Mouse (Mus musculus) limb, embryonic 12.5 days (tissue): ENCODE measurements around the gene Spen. TPM values are rescaled to one million over a fixed set of nuclear protein-coding genes. Genes with fewer than 3 reads are reported as not detected.
A peak's percentile ranks its signal among the peaks of the same experiment; 100 is the strongest.

Source experiments
- ATAC-seq: fragments of 200-750 bp; cut with Nextera tagmentation; 2 replicates; pipeline ENCODE4 v1.8.0; 2017; ENCODE audit warnings: low read depth, moderate TSS enrichment; ENCODE audit not compliant: insufficient number of reproducible peaks, insufficient read depth, low FRiP score, low TSS enrichment
- H3K27ac ChIP-seq: fragments of 300-500 bp; sonication (generic); 2 replicates; pipeline ENCODE4 v1.5.1; 2016; ENCODE audit warnings: mild to moderate bottlenecking, moderate library complexity
- H3K27me3 ChIP-seq: fragments of 300-500 bp; sonication (generic); 2 replicates; pipeline ENCODE4 v1.6.1; 2016; ENCODE audit warnings: mild to moderate bottlenecking, moderate library complexity
- H3K36me3 ChIP-seq: fragments of 300-500 bp; sonication (generic); 2 replicates; pipeline ENCODE4 v1.6.1; 2016; ENCODE audit warnings: mild to moderate bottlenecking, moderate library complexity
- H3K4me1 ChIP-seq: fragments of 300-500 bp; sonication (generic); replicated peaks from 2 replicates; pipeline ENCODE4 v1.6.1; 2016
- H3K4me2 ChIP-seq: fragments of 300-500 bp; sonication (generic); 2 replicates; pipeline ENCODE4 v1.6.1; 2016; ENCODE audit warnings: mild to moderate bottlenecking, moderate library complexity
- H3K4me3 ChIP-seq: fragments of 300-500 bp; sonication (generic); replicated peaks from 2 replicates; pipeline ENCODE4 v1.5.1; 2016; ENCODE audit warnings: mild to moderate bottlenecking
- H3K9ac ChIP-seq: fragments of 300-500 bp; sonication (generic); replicated peaks from 2 replicates; pipeline ENCODE4 v1.6.1; 2016; ENCODE audit warnings: mild to moderate bottlenecking, moderate library complexity
- H3K9me3 ChIP-seq: fragments of 300-500 bp; sonication (generic); 2 replicates; pipeline ENCODE4 v1.6.1; 2016; ENCODE audit warnings: mild to moderate bottlenecking, moderate library complexity
- WGBS: fragments of 180-500 bp; shearing (Covaris S2); methylation state at CpG from one replicate; pipeline ENCODE4 v1.1.7; 2016; 5-methylcytosine and 5-hydroxymethylcytosine counted together
- polyA plus RNA-seq: library from polyadenylated mRNA; unstranded; fragments of >200 nt; fragmentation: Nextera tagmentation; extraction: Ambion mirVana; gene quantifications from 2 replicates; pipeline ENCODE4 v1.2.1, GENCODE M21; 2016

The Spen gene
- polyA plus RNA-seq, 1 experiment from 2014 or later: 14.1 TPM

DNA sequence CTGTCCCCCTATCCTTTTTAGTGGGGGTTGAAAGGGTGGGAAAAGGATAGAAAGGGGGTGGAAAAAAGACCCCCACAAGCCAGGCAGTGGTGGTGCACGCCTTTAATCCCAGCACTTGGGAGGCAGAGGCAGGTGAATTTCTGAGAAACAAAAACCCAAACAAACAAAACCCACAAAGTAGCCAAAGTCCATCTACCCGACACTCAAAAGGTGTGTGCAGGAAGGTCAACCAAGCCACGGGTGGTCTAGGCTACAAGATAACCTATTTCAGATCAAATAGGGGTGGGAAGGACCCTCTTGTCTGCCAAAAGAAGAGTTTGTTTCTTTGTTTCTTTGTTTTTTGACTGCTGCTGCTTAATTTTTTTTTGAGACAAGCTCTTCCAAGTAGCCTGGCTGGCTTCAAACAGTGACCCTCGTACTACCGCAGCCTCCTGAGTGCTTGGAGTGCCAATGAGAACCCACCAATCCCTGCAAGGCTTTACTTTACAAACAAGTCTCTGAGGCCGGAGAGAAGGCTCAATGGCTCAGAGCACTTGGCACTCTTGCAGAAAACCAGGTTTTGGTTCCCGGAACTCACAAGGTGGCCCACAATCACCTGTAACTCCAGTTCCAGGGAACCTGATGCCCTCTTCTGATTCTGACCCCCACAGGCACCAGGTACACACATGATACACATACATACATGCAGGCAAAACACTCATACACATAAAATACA lies 11.3 kb downstream of the Spen start:
- no peak for ATAC-seq
- Histone ChIP-seq H3K36me3 (peaks cover 6% of the 10 kb centered on the region), H3K4me1 (0 out of 2 replicates have a peak, but pooled peaks cover 7% of the 10 kb centered on the region), H3K27ac (no peak overlapping the region), H3K9ac (no peak overlapping the region), H3K4me3 (no peak overlapping the region), H3K9me3 (no peaks in the 10 kb centered on the region), H3K4me2 (no peak overlapping the region), H3K27me3 (no peaks in the 10 kb centered on the region)
- WGBS: 81% methylated on average over 7 of the region's 7 CpGs

- Histone ChIP-seq H3K27me3 (no peaks in the 10 kb centered on the region), H3K4me3 (no peak overlapping the region), H3K36me3 (peaks cover 18% of the 10 kb centered on the region), H3K9me3 (no peaks in the 10 kb centered on the region), H3K4me1 (0 out of 2 replicates have a peak, but pooled peaks cover 7% of the 10 kb centered on the region), H3K4me2 (no peak overlapping the region), H3K9ac (no peak overlapping the region), H3K27ac (no peak overlapping the region)
- ATAC-seq: no peak
- 74% methylated on average over 2 of the region's 2 CpGs for WGBS
Observed at GRCm38 (mm10) chr4:141525940-141526339, 12.5 kb downstream of the Spen start.

DNA sequence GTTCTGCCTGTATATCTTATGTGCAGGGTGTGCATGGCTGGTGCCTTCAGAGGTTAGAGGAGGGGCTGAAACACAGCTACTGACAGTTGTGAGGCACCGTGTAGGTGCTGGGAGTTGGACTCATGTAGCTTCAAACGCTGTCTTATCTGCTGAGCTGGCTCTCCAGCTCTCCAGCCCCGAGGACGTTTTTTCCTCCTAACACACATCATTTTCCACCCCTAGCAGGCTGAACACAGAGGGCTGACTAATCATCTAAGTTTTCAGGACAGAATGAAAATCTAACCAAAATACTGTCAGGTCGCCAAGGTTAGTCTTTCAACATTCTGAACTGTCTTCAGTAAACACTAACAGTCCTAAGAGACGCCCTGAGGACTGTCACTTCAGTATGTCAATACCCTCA lies 13.7 kb downstream of the Spen start:
- no peak overlapping the region for H3K9ac ChIP-seq
- ATAC-seq: no peak
- no peak overlapping the region for H3K4me2 ChIP-seq
- H3K27me3 ChIP-seq: no peaks in the 10 kb centered on the region
- H3K9me3 ChIP-seq: no peaks in the 10 kb centered on the region
- no peak overlapping the region for H3K4me3 ChIP-seq
- H3K27ac ChIP-seq: no peak overlapping the region
- H3K4me1 ChIP-seq: 0 out of 2 replicates have a peak, but pooled peaks cover 7% of the 10 kb centered on the region
- H3K36me3 ChIP-seq: peaks cover 30% of the 10 kb centered on the region
- 72% methylated on average over 6 of the region's 6 CpGs for WGBS

- Histone ChIP-seq H3K4me2 (no peak overlapping the region), H3K27me3 (no peaks in the 10 kb centered on the region), H3K9me3 (no peaks in the 10 kb centered on the region), H3K27ac (no peak overlapping the region), H3K36me3 (peaks cover 36% of the 10 kb centered on the region), H3K4me1 (0 out of 2 replicates have a peak, but pooled peaks cover 7% of the 10 kb centered on the region), H3K9ac (no peak overlapping the region), H3K4me3 (no peak overlapping the region)
- no peak for ATAC-seq
- 81% methylated on average over 11 of the region's 11 CpGs for WGBS
Observed at GRCm38 (mm10) chr4:141523128-141523527, 15.3 kb downstream of the Spen start.

DNA sequence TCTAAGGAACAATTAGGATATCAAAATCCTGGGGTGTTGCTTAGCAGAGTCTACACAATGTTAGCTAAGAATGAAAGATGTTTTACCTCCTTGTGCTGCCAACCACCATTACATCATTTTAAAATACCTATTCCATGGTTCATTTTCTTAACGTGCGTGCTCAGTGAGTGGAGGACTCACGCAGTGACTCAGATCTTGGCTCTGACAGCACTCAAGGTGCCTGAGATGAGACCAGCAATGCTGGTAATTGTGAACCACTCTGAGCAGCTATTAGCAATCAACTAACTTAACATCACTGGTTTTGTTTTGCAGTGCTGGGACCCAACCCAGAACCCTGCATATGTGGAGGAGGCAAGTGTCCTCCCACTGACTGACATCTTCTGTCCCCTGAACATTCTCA lies 20.0 kb downstream of the Spen start:
- Histone ChIP-seq H3K4me2 (no peak overlapping the region), H3K27me3 (no peaks in the 10 kb centered on the region), H3K36me3 (peaks cover 69% of the 10 kb centered on the region), H3K4me3 (no peak overlapping the region), H3K9ac (no peak overlapping the region), H3K4me1 (0 out of 2 replicates have a peak, but pooled peaks cover 5% of the 10 kb centered on the region), H3K9me3 (no peaks in the 10 kb centered on the region), H3K27ac (no peak overlapping the region)
- WGBS: 88% methylated on average over 3 of the region's 3 CpGs
- no peak for ATAC-seq

GRCm38 (mm10) chr4:141514179-141514641 lies 24.2 kb downstream of the Spen start:
- Histone ChIP-seq H3K27ac (no peak overlapping the region), H3K27me3 (no peaks in the 10 kb centered on the region), H3K4me3 (no peak overlapping the region), H3K4me1 (no peaks in the 10 kb centered on the region), H3K4me2 (no peak overlapping the region), H3K9ac (no peak overlapping the region), H3K36me3 (peaks cover 45% of the 10 kb centered on the region), H3K9me3 (no peaks in the 10 kb centered on the region)
- no peak for ATAC-seq
- 74% methylated on average over 12 of the region's 12 CpGs for WGBS

- no peaks in the 10 kb centered on the region for H3K4me1 ChIP-seq
- H3K27me3 ChIP-seq: no peaks in the 10 kb centered on the region
- no peak overlapping the region for H3K9ac ChIP-seq
- H3K4me2 ChIP-seq: no peak overlapping the region
- no peak overlapping the region for H3K4me3 ChIP-seq
- peaks cover 27% of the 10 kb centered on the region for H3K36me3 ChIP-seq
- ATAC-seq: no peak
- H3K9me3 ChIP-seq: no peaks in the 10 kb centered on the region
- WGBS: 80% methylated on average over 6 of the region's 6 CpGs
- no peak overlapping the region for H3K27ac ChIP-seq
Observed at GRCm38 (mm10) chr4:141512145-141512544, 26.3 kb downstream of the Spen start.

- Histone ChIP-seq H3K9me3 (no peaks in the 10 kb centered on the region), H3K4me1 (peaks cover 11% of the 10 kb centered on the region), H3K36me3 (peaks cover 10% of the 10 kb centered on the region), H3K27ac (no peak overlapping the region), H3K4me3 (no peak overlapping the region), H3K9ac (no peak overlapping the region), H3K27me3 (no peaks in the 10 kb centered on the region), H3K4me2 (no peak overlapping the region)
- 85% methylated on average over 13 of the region's 13 CpGs for WGBS
- ATAC-seq: no peak
Observed at GRCm38 (mm10) chr4:141510457-141510856, 27.9 kb downstream of the Spen start.

DNA sequence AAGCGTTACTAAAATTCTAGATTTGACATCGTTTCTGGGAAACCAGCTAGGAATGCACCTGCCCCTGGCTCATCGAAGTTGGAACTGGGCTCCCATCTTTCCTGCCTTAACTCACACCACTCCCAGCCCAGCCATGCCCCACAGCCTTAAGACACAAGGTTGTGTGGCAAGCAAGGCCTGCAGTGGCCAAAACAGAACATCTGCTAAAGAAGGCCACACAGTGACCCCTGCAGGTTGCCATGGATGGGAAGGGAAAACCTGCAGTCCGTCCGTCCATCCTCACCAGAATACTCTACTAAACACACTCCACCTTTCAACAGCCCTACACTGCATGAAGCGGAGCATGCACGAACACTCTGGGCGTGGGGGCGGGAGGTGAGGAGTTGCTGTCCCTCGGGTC lies 31.5 kb downstream of the Spen start:
- Histone ChIP-seq H3K9me3 (no peaks in the 10 kb centered on the region), H3K27ac (peak overlapping the region; percentile 77), H3K4me2 (no peak overlapping the region), H3K9ac (0 out of 2 replicates have a peak overlapping the region, but pooled peaks have one; percentile 2), H3K36me3 (peaks cover 9% of the 10 kb centered on the region), H3K27me3 (no peaks in the 10 kb centered on the region), H3K4me3 (no peak overlapping the region), H3K4me1 (peaks cover 11% of the 10 kb centered on the region)
- 84% methylated on average over 10 of the region's 10 CpGs for WGBS
- no peak for ATAC-seq

- 80% methylated on average over 10 of the region's 10 CpGs for WGBS
- no peaks in the 10 kb centered on the region for H3K27me3 ChIP-seq
- H3K36me3 ChIP-seq: peaks cover 9% of the 10 kb centered on the region
- ATAC-seq: no peak; the same call in 1 of the 2 replicates
- no peaks in the 10 kb centered on the region for H3K9me3 ChIP-seq
- no peak overlapping the region for H3K4me2 ChIP-seq
- H3K4me3 ChIP-seq: no peak overlapping the region
- H3K4me1 ChIP-seq: peaks cover 14% of the 10 kb centered on the region
- no peak overlapping the region for H3K9ac ChIP-seq
- H3K27ac ChIP-seq: peak overlapping the region; percentile 77
Observed at GRCm38 (mm10) chr4:141506352-141506751, 32.0 kb downstream of the Spen start.

DNA sequence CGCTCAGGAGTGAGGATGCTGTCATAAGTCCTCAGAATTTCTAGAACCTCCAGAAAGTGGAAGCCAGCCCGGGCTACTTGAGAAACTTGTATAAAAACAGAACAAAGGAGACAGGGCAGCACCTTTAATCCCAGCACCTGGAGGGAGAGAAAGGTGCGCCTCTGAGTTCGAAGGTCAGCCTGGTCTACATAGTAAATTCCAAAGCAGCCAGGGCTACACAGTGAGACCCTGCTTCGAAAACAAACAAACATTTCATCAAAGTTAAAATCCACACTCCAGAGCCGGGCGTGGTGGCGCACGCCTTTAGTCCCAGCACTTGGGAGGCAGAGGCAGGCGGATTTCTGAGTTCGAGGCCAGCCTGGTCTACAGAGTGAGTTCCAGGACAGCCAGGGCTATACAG lies 32.6 kb downstream of the Spen start:
- no peaks in the 10 kb centered on the region for H3K27me3 ChIP-seq
- H3K36me3 ChIP-seq: peaks cover 5% of the 10 kb centered on the region
- no peaks in the 10 kb centered on the region for H3K9me3 ChIP-seq
- ATAC-seq: no peak
- peaks cover 15% of the 10 kb centered on the region for H3K4me1 ChIP-seq
- no peak overlapping the region for H3K9ac ChIP-seq
- no peak overlapping the region for H3K27ac ChIP-seq
- 95% methylated on average over 11 of the region's 11 CpGs for WGBS
- H3K4me3 ChIP-seq: no peak overlapping the region
- H3K4me2 ChIP-seq: no peak overlapping the region

- Histone ChIP-seq H3K27me3 (no peaks in the 10 kb centered on the region), H3K4me3 (no peak overlapping the region), H3K27ac (no peak overlapping the region), H3K9me3 (no peaks in the 10 kb centered on the region), H3K4me1 (peaks cover 15% of the 10 kb centered on the region), H3K9ac (no peak overlapping the region), H3K4me2 (no peak overlapping the region), H3K36me3 (peaks cover 13% of the 10 kb centered on the region)
- WGBS: 94% methylated on average over 4 of the region's 4 CpGs
- no peak for ATAC-seq
Observed at GRCm38 (mm10) chr4:141504471-141504870, 33.9 kb downstream of the Spen start.
